Mouse (Mus musculus): ENCODE results near the gene Sprr2b. TPM values are rescaled to one million over a fixed set of nuclear protein-coding genes. Genes with fewer than 3 reads are reported as not detected.
A peak's percentile ranks its signal among the peaks of the same experiment; 100 is the strongest.
"Not testable (repeated sequence)": the region's sequence is repeated elsewhere in the genome, so short reads cannot be mapped to it uniquely, and the experiment has no call there.

Sprr2b gene
- not detected in 2 replicates for polyA plus RNA-seq (2015; fragmentation: Nextera tagmentation; extraction: Ambion mirVana)

DNA sequence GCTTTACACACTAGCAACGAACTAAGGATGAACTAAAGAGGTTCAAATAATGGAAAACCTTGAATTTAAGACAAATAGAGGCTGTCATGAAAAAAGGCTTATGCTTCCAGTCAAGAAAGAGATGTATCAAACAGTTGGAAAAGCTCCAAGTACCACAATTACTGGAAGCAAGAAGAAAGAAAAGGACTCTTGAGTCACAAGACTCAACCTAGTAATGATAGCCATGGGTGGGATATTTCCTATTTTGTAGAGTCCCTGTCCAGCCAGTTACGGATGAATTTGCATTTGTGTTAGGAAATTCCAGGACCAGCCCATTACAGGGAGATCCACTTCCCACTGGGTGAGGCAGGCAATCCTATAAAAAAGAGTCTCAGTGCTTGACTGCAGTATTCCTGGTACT lies at the start of gene Sprr2b:
Gene Sprr2b, plus strand, starts transcription at position 301 of the 400 bp plus-strand sequence.
- Histone ChIP-seq H3K9ac (ENCODE audit: low read depth, low read length) (no peak within 1 kb of the TSS), H3K9me3 (replicated peaks; ENCODE audit: control insufficient read depth, low read length, poor library complexity, severe bottlenecking) (no peaks in the 10 kb centered on the region), H3K4me2 (ENCODE audit: low read length) (no peak within 1 kb of the TSS), H3K36me3 (ENCODE audit: control insufficient read depth, insufficient read depth, low read length) (no peaks in the 10 kb centered on the region), H3K4me1 (ENCODE audit: control insufficient read depth, insufficient read depth, low read length) (no peaks in the 10 kb centered on the region), H3K27me3 (ENCODE audit: control insufficient read depth, insufficient read depth, low read depth, low read length) (no peaks in the 10 kb centered on the region), H3K27ac (ENCODE audit: low read length) (no peak within 1 kb of the TSS), H3K4me3 (ENCODE audit: low read depth, low read length) (no peak within 1 kb of the TSS)
- WGBS = 73% methylated on average over 2 of the region's 2 CpGs
- no peak for ATAC-seq

DNA sequence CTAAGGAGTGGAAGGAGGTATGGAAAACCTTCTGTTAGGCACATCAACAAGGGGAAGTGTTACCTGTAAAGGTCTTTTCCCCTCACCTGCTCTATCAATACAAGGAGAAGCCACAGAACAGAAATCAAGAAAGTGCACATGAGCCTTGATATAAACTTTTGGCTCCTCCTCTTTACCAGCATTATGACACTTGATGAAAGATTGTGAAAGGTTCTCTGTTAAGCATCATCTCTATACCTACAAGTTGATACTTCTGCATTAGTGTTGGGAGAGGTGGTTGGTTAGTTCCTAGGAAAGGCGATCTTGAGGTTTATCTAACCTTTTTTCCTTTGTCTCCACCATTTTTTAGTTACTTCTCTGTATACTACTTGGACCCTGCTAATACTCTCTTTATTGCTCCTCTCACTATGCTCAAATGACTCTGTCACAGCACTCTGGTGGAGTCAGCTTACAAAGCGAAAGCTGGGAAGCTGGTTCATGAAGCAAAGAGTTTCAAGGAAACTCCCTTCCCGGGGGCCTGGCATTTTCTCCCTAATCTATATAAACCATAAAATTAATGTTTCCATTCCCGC lies 44.9 kb upstream of the Sprr2b start:
- not testable (repeated sequence) for H3K4me1 ChIP-seq (ENCODE audit: control insufficient read depth, insufficient read depth, low read length); H3K27ac ChIP-seq (ENCODE audit: low read length)
- no CpG with 5 or more reads among the region's 4 CpGs for WGBS

DNA sequence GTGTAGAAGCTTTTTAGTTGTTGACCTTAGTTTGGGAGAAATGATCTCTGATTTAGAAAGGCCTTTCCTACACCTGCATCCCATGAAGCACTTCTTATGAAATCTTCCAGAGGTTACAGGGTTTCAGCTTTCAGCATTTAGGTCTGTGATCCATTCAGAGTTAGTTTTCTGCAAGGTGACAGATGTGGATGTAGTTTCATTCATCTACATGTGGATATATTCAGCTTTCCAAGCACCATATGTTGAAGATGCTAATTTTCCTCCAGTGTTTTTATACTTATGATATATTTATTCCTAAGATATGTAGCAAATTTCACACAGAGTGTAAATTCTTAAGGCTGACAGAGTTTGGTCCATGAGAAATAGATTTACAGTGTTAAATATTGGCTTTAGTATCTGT lies 42.9 kb upstream of the Sprr2b start:
- H3K4me1 ChIP-seq (ENCODE audit: control insufficient read depth, insufficient read depth, low read length); H3K27ac ChIP-seq (ENCODE audit: low read length); H3K4me2 ChIP-seq (ENCODE audit: low read length); ATAC-seq; H3K36me3 ChIP-seq (ENCODE audit: control insufficient read depth, insufficient read depth, low read length); H3K9me3 ChIP-seq (replicated peaks; ENCODE audit: control insufficient read depth, low read length, poor library complexity, severe bottlenecking); H3K4me3 ChIP-seq (ENCODE audit: low read depth, low read length); H3K27me3 ChIP-seq (ENCODE audit: control insufficient read depth, insufficient read depth, low read depth, low read length); H3K9ac ChIP-seq (ENCODE audit: low read depth, low read length): not testable (repeated sequence)

More for the DNA sequence above, 44.9 kb upstream of the Sprr2b start:
- not testable (repeated sequence) for ATAC-seq; H3K27me3 ChIP-seq (ENCODE audit: control insufficient read depth, insufficient read depth, low read depth, low read length); H3K9ac ChIP-seq (ENCODE audit: low read depth, low read length); H3K36me3 ChIP-seq (ENCODE audit: control insufficient read depth, insufficient read depth, low read length); H3K9me3 ChIP-seq (replicated peaks; ENCODE audit: control insufficient read depth, low read length, poor library complexity, severe bottlenecking); H3K4me2 ChIP-seq (ENCODE audit: low read length); H3K4me3 ChIP-seq (ENCODE audit: low read depth, low read length)

DNA sequence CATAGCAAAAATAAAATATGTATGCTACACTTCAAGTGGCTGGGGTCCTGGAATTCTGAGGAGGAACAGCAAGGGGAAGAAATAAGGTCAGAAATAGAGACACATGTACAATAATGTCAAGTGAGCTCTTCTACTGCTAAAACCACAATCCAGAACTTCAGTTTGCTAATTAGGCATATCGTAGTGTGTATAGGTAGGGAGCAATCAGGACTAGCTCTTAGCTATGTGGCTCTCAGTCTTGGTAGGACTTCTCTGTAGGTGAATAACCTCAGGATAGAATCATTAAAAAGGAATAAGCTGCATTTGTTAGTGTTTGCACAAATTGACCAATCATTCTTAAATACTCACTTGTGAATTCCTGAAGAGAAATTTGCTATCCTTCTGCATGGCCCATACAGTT lies 42.4 kb upstream of the Sprr2b start:
- H3K27me3 ChIP-seq (ENCODE audit: control insufficient read depth, insufficient read depth, low read depth, low read length); H3K9me3 ChIP-seq (replicated peaks; ENCODE audit: control insufficient read depth, low read length, poor library complexity, severe bottlenecking); ATAC-seq; H3K9ac ChIP-seq (ENCODE audit: low read depth, low read length); H3K36me3 ChIP-seq (ENCODE audit: control insufficient read depth, insufficient read depth, low read length); H3K4me2 ChIP-seq (ENCODE audit: low read length); H3K4me1 ChIP-seq (ENCODE audit: control insufficient read depth, insufficient read depth, low read length); H3K27ac ChIP-seq (ENCODE audit: low read length); H3K4me3 ChIP-seq (ENCODE audit: low read depth, low read length): not testable (repeated sequence)
- no CpG with 5 or more reads among the region's 1 CpGs for WGBS

DNA sequence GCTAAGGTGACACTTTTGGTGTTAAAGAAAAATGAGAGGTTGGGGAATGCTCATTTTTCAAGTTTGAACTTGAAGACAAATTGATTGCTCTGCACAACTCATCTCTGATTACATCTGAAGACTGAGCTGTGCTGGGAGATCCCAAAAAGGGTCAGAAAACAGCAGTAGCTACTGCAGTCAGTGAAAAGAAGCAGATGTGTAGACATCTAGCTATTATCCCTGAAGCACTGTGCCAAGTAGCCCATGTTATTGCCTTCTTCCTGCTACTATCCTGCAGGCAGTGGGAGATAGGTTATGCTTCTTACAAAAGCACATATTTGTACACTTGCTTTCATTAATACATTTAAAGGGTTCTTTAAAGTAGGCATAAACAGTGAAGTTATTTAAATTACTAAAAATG lies 36.8 kb upstream of the Sprr2b start:
- not testable (repeated sequence) for H3K4me3 ChIP-seq (ENCODE audit: low read depth, low read length); H3K27ac ChIP-seq (ENCODE audit: low read length); H3K36me3 ChIP-seq (ENCODE audit: control insufficient read depth, insufficient read depth, low read length); H3K27me3 ChIP-seq (ENCODE audit: control insufficient read depth, insufficient read depth, low read depth, low read length); H3K4me2 ChIP-seq (ENCODE audit: low read length); H3K4me1 ChIP-seq (ENCODE audit: control insufficient read depth, insufficient read depth, low read length); H3K9ac ChIP-seq (ENCODE audit: low read depth, low read length); H3K9me3 ChIP-seq (replicated peaks; ENCODE audit: control insufficient read depth, low read length, poor library complexity, severe bottlenecking)
- ATAC-seq = 0 out of 2 replicates have a peak, but pooled peaks have one; percentile 30

DNA sequence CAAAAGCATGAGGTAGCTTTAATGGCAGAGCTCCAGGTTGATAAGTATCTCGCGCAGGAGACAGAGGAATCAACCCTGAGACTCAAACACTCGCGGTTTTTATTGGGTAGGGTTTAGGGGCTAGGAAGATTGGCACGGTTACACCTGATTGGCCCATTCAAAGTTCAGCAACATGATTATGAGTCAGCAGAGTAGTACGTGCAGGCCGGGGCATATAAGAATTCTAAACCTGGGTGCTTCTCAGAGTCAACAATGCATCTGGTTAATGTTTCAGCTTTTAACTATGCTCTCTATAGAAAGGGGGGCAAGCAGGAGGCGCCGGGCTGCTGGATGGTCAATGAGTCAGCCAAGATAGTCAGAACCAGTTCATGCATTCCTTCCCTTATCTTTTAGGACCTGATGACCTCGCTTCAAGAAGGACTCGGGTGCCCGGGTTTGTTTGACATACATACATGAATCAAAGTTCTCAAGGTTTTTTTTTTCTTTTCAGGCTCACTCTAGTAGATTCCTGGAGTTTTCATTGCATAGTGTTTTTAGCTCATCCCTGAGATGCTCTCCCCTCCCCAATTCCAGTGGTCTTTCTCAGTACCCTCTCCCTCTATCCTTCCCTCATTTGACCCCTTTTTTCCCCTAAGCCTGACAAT lies 35.3 kb upstream of the Sprr2b start:
- H3K9ac ChIP-seq (ENCODE audit: low read depth, low read length); H3K36me3 ChIP-seq (ENCODE audit: control insufficient read depth, insufficient read depth, low read length); H3K4me3 ChIP-seq (ENCODE audit: low read depth, low read length); H3K4me1 ChIP-seq (ENCODE audit: control insufficient read depth, insufficient read depth, low read length); H3K27ac ChIP-seq (ENCODE audit: low read length); H3K4me2 ChIP-seq (ENCODE audit: low read length); H3K9me3 ChIP-seq (replicated peaks; ENCODE audit: control insufficient read depth, low read length, poor library complexity, severe bottlenecking); ATAC-seq; H3K27me3 ChIP-seq (ENCODE audit: control insufficient read depth, insufficient read depth, low read depth, low read length): not testable (repeated sequence)
- 87% methylated on average over 5 of the region's 12 CpGs for WGBS

DNA sequence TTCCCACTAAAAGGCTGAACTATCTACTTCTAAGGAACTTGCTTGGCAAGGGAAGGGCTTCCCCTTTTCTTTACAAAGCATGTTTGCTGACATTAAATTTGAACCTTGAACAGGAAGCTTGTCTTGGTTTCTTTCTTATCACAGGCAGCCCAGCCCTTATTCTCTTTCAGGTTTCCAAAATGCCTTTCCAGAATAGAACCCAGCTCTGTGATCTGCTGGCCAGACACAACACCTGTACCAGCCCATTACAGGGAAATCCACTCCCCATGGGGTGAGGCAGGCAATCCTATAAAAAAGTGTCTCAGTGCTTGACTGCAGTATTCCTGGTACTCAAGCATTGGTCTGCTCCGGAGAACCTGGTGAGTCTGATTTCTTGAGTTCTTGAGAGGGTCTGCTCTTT lies 31.3 kb upstream of the Sprr2b start, which contains the start of gene Sprr2a3:
Gene Sprr2a3, plus strand, starts transcription at position 317 of the 400 bp plus-strand sequence.
- ATAC-seq = not testable (repeated sequence)
- 89% methylated on average over 1 of the region's 1 CpGs for WGBS

DNA sequence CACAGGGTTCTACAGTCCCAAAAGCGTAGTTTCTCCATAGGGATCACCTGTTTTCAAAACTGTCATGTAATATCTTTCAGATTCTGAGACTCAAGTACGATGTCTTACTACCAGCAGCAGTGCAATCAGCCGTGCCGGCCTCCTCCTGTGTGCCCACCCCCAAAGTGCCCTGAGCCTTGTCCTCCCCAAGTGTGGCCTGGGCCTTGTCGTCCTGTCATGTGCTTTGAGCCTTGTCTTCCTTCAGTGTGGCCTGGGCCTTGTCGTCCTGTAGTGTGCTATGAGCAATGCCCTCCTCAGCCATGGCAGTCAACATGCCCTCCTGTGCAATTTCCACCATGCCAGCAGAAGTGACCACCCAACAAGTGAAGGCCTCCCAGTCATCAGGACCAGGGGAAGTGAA lies 27.9 kb upstream of the Sprr2b start:
- H3K4me1 ChIP-seq (ENCODE audit: control insufficient read depth, insufficient read depth, low read length); H3K36me3 ChIP-seq (ENCODE audit: control insufficient read depth, insufficient read depth, low read length); ATAC-seq; H3K9me3 ChIP-seq (replicated peaks; ENCODE audit: control insufficient read depth, low read length, poor library complexity, severe bottlenecking); H3K4me2 ChIP-seq (ENCODE audit: low read length); H3K27me3 ChIP-seq (ENCODE audit: control insufficient read depth, insufficient read depth, low read depth, low read length); H3K9ac ChIP-seq (ENCODE audit: low read depth, low read length); H3K27ac ChIP-seq (ENCODE audit: low read length); H3K4me3 ChIP-seq (ENCODE audit: low read depth, low read length): not testable (repeated sequence)
- 75% methylated on average over 3 of the region's 6 CpGs for WGBS

More for the DNA sequence above, 31.3 kb upstream of the Sprr2b start, which contains the start of gene Sprr2a3:
- H3K36me3 ChIP-seq (ENCODE audit: control insufficient read depth, insufficient read depth, low read length); H3K4me1 ChIP-seq (ENCODE audit: control insufficient read depth, insufficient read depth, low read length); H3K4me2 ChIP-seq (ENCODE audit: low read length); H3K9me3 ChIP-seq (replicated peaks; ENCODE audit: control insufficient read depth, low read length, poor library complexity, severe bottlenecking); H3K27me3 ChIP-seq (ENCODE audit: control insufficient read depth, insufficient read depth, low read depth, low read length); H3K9ac ChIP-seq (ENCODE audit: low read depth, low read length); H3K4me3 ChIP-seq (ENCODE audit: low read depth, low read length); H3K27ac ChIP-seq (ENCODE audit: low read length): not testable (repeated sequence)

DNA sequence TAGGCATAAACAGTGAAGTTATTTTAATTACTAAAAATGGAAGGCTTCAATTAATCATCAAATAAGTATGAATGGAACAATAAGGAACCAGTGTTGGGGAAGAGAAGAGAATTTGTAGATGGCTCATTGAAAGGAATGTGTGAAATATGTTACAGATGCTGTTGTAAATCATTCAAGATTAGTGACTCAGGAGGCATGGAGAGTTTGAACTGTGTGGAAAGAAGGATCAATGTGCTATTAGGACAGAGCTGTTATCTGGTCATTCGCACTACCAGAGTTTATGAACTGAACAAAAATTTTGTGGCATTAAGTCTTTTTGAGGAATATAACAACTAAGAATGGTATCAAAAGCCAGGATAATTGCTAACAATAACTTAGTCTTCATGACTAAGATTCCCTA lies 9.0 kb upstream of the Sprr2b start:
- H3K4me3 ChIP-seq (ENCODE audit: low read depth, low read length) = no peak overlapping the region
- no peak overlapping the region for H3K4me2 ChIP-seq (ENCODE audit: low read length)
- ATAC-seq = no peak
- WGBS = 100% methylated on average over 1 of the region's 1 CpGs
- no peaks in the 10 kb centered on the region for H3K4me1 ChIP-seq (ENCODE audit: control insufficient read depth, insufficient read depth, low read length)
- no peaks in the 10 kb centered on the region for H3K36me3 ChIP-seq (ENCODE audit: control insufficient read depth, insufficient read depth, low read length)
- no peaks in the 10 kb centered on the region for H3K9me3 ChIP-seq (replicated peaks; ENCODE audit: control insufficient read depth, low read length, poor library complexity, severe bottlenecking)
- H3K27ac ChIP-seq (ENCODE audit: low read length) = no peak overlapping the region
- no peaks in the 10 kb centered on the region for H3K27me3 ChIP-seq (ENCODE audit: control insufficient read depth, insufficient read depth, low read depth, low read length)
- no peak overlapping the region for H3K9ac ChIP-seq (ENCODE audit: low read depth, low read length)
